Mouse (Mus musculus): ENCODE data around the gene Gtf2i.

Gtf2i gene

GRCm38 (mm10) chr5:134214021-134214806, 100.3 kb downstream of the Gtf2i start:
- DNase-seq (ENCODE audit: low read depth, low spot score) = no peak

GRCm38 (mm10) chr5:134209931-134210554, 104.5 kb downstream of the Gtf2i start:
- no peak for DNase-seq (ENCODE audit: low read depth, low spot score)

DNA sequence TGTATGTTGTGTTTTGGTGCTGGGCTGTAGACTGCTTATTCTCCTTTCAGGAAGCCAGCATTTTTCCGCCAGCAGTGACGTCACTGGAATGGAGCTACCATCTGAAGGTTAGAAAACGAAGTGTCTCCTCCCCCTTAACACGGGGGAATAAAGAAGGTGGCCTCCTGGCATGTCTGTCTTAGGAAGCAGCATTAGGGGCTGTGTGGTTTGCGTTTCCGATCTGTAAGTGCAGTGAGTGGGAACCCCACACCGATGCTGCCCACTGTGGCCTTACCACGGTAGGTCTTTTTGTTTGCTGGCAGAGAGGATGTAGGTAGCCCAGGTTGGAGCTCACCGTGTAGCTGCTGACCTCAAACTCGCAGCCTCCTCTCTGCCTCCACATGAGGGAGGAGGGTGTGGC, 107.8 kb downstream of the Gtf2i start:
- DNase-seq (ENCODE audit: low read depth, low spot score) = no peak

DNA sequence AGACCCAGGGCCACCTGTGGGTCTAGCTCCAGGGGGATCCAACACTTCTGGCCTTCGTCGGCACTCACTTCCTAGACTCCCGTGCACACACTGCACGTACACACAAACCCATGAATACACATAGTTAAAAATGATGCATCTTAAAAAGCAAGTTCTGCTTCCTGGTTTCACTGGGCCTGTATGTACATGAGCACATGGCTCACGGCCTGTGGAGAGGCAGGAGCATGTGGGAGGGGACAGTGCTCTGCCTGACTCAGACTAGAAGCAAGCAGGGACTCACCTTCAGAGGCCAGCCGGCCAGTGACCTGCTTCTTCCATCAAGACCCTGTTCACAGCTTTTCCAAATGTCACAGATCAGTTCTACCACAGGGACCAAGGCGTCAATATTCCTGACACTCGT, 120.9 kb downstream of the Gtf2i start:
- DNase-seq (ENCODE audit: low read depth, low spot score) = no peak

DNA sequence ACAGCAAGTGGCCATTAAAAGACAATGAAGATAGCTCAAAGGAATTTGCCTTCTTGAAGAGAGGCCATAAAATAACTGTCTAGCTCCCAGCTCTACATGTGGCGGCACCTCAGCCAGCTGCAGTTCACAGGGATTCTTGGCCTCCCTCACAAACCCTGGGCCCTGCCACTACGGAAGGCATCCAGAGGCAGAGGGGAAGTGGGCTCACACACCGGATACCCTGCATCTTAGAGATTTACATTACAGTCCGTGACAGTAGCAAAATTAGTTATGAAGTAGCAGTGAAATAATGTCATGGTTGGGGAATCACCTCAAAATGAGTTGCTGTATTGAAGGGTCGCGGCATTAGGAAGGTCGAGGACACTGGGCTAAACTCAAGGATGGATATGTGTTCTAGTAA, 126.0 kb downstream of the Gtf2i start:
- DNase-seq (ENCODE audit: low read depth, low spot score) = no peak
